10 mouse cellular contexts compared by ENCODE assay signal in the genomic region with DNA sequence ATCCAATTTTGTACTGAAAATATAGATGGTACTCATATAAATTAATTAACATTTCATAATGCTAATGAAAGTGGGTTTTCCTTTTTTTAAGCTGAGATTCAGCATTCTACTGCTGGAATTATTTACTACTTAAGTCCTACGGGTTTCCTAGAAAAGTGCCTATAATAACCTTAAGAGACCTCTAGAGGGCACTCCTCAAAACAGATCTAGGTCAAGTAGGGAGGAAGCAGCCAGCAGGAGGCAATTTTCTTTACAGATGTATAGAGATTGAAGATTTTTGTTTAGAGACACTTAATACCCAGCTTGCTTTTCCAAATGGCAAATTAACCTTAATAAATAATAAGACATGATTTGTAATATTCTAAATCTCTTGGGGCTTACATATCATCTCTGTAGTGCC.
A peak's percentile ranks its signal among the peaks of the same experiment; 100 is the strongest.
DNase-seq lines count a peak whose midpoint lies in the region; ATAC-seq and TF ChIP-seq lines count a peak whose summit lies in the region.
"Had no signal": no experiment of that assay in that cellular context is flagged by ENCODE, and none has a peak within 500 bp of the region (broad histone marks: within the 10 kb centered on the region; RNA-seq: fewer than 3 reads in every experiment).

No protein-coding gene starts in this region.

- H3K4me1 ChIP-seq in forebrain, embryonic 11.5 days (replicated peaks; ENCODE audit: control insufficient read depth, insufficient read depth, low read length), result no peaks in the 10 kb centered on the region
- H3K4me1 ChIP-seq in forebrain, embryonic 12.5 days, result no peaks in the 10 kb centered on the region
- H3K4me1 ChIP-seq in liver, postnatal 0 days (ENCODE audit: insufficient read depth), result no peaks in the 10 kb centered on the region
- H3K4me1 ChIP-seq: embryonic facial prominence, embryonic 15.5 days; liver, embryonic 13.5 days had no signal

- H3K36me3 ChIP-seq in forebrain, embryonic 11.5 days (ENCODE audit: control insufficient read depth, insufficient read depth, low read length), result no peaks in the 10 kb centered on the region
- no peaks in the 10 kb centered on the region for H3K36me3 ChIP-seq in forebrain, embryonic 12.5 days (replicated peaks)
- no peaks in the 10 kb centered on the region for H3K36me3 ChIP-seq in liver, postnatal 0 days (replicated peaks; ENCODE audit: insufficient read depth, low read length)
- H3K36me3 ChIP-seq: embryonic facial prominence, embryonic 15.5 days; liver, embryonic 13.5 days had no signal

- H3K27me3 ChIP-seq in forebrain, embryonic 11.5 days (ENCODE audit: control insufficient read depth, insufficient read depth, low read length), result no peaks in the 10 kb centered on the region
- H3K27me3 ChIP-seq in forebrain, embryonic 12.5 days, result no peaks in the 10 kb centered on the region
- H3K27me3 ChIP-seq in liver, postnatal 0 days (ENCODE audit: insufficient read depth, low read length), result no peaks in the 10 kb centered on the region
- H3K27me3 ChIP-seq: embryonic facial prominence, embryonic 15.5 days; liver, embryonic 13.5 days had no signal

- H3K9me3 ChIP-seq in forebrain, embryonic 11.5 days (ENCODE audit: control insufficient read depth, low read length), result no peaks in the 10 kb centered on the region
- no peaks in the 10 kb centered on the region for H3K9me3 ChIP-seq in forebrain, embryonic 12.5 days
- no peaks in the 10 kb centered on the region for H3K9me3 ChIP-seq in liver, postnatal 0 days (ENCODE audit: low read length)
- H3K9me3 ChIP-seq: embryonic facial prominence, embryonic 15.5 days; liver, embryonic 13.5 days had no signal

- DNase-seq in forebrain, embryonic 11.5 days (ENCODE audit: low spot score), result no peak
- DNase-seq in liver, postnatal 0 days, result no peak
- DNase-seq in liver (no peak), adipocyte (ENCODE audit: low spot score) (peak; percentile 69)
- no peak for DNase-seq in right cerebral cortex, postnatal 4 days
- DNase-seq in heart, postnatal 4 days, result no peak
- DNase-seq: liver, embryonic 13.5 days had no signal

- H3K4me2 ChIP-seq in forebrain, embryonic 11.5 days (ENCODE audit: low read depth, low read length, severe bottlenecking), result no peak overlapping the region
- H3K4me2 ChIP-seq in forebrain, embryonic 12.5 days, result no peak overlapping the region
- no peak overlapping the region for H3K4me2 ChIP-seq in liver, postnatal 0 days (ENCODE audit: low read depth, low read length)
- H3K4me2 ChIP-seq: embryonic facial prominence, embryonic 15.5 days; liver, embryonic 13.5 days had no signal

- peak; percentile 41 for TF ChIP-seq CTCF in liver, postnatal 0 days (IDR thresholded peaks at IDR 0.05; ENCODE audit: low read depth)

- no peak overlapping the region for H3K4me3 ChIP-seq in forebrain, embryonic 11.5 days (ENCODE audit: low read depth, low read length)
- H3K4me3 ChIP-seq in forebrain, embryonic 12.5 days (replicated peaks), result no peak overlapping the region
- no peak overlapping the region for H3K4me3 ChIP-seq in liver, postnatal 0 days (ENCODE audit: low read depth, low read length)
- H3K4me3 ChIP-seq: embryonic facial prominence, embryonic 15.5 days; liver, embryonic 13.5 days had no signal

- H3K27ac ChIP-seq in forebrain, embryonic 11.5 days (ENCODE audit: low read depth, low read length), result no peak overlapping the region
- H3K27ac ChIP-seq in forebrain, embryonic 12.5 days, result no peak overlapping the region
- no peak overlapping the region for H3K27ac ChIP-seq in liver, postnatal 0 days (ENCODE audit: low read depth)
- H3K27ac ChIP-seq: embryonic facial prominence, embryonic 15.5 days; liver, embryonic 13.5 days had no signal

- no peak for TF ChIP-seq EP300 in liver, postnatal 0 days (IDR thresholded peaks at IDR 0.05; ENCODE audit: low read depth)

- ATAC-seq in forebrain, embryonic 11.5 days (replicated peaks; ENCODE audit: low FRiP score), result 0 out of 2 replicates have a peak, but pooled peaks have one; percentile 39
- no peak for ATAC-seq in forebrain, embryonic 12.5 days (ENCODE audit: low FRiP score)
- ATAC-seq in liver, postnatal 0 days, result no peak
- 0 out of 2 replicates have a peak, but pooled peaks have one; percentile 65 for ATAC-seq in megakaryocyte-erythroid progenitor cell, adult 5-6 weeks (replicated peaks; ENCODE audit: low FRiP score, low TSS enrichment, poor library complexity, severe bottlenecking)

- 29% methylated on average over 1 of the region's 1 CpGs for WGBS in forebrain, embryonic 11.5 days
- 37% methylated on average over 1 of the region's 1 CpGs for WGBS in forebrain, embryonic 12.5 days
- 29% methylated on average over 1 of the region's 1 CpGs for WGBS in liver, postnatal 0 days (ENCODE audit: insufficient replicate concordance)

- no peak overlapping the region for H3K9ac ChIP-seq in forebrain, embryonic 11.5 days (ENCODE audit: low read length)
- H3K9ac ChIP-seq in forebrain, embryonic 12.5 days, result no peak overlapping the region
- H3K9ac ChIP-seq in liver, postnatal 0 days (replicated peaks), result no peak overlapping the region
- H3K9ac ChIP-seq: embryonic facial prominence, embryonic 15.5 days; liver, embryonic 13.5 days had no signal

Comparison
In these comparisons a context has a peak if more than half of its experiments do, and no peak if none do; other contexts are left out.
1. ATAC-seq: peak in forebrain, embryonic 11.5 days (single experiment) and megakaryocyte-erythroid progenitor cell, adult 5-6 weeks (single experiment); none in forebrain, embryonic 12.5 days (single experiment) and liver, postnatal 0 days (single experiment).